Mouse (Mus musculus) bone marrow, adult 2 months (tissue): Measurements from ENCODE around the gene Tanc2. TPM values are rescaled to one million over a fixed set of nuclear protein-coding genes. Genes with fewer than 3 reads are reported as not detected.

Experiments
- H3K27ac ChIP-seq: fragments of 200-500 bp; 2 replicates; pipeline ENCODE4 v1.5.1; 2012; ENCODE audit warnings: low read depth, mild to moderate bottlenecking, control low read depth, inconsistent platforms, low read length; ENCODE audit not compliant: control insufficient read depth, poor library complexity, insufficient read depth
- H3K4me1 ChIP-seq: fragments of 200-500 bp; 2 replicates; pipeline ENCODE4 v1.6.1; 2011; ENCODE audit warnings: low read length; ENCODE audit not compliant: control insufficient read depth, insufficient read depth
- H3K4me3 ChIP-seq: fragments of 200-500 bp; replicated peaks from 2 replicates; pipeline ENCODE3; 2011; ENCODE audit warnings: mild to moderate bottlenecking, low read depth, low read length, control low read depth; ENCODE audit not compliant: control insufficient read depth
- CTCF ChIP-seq: fragments of 200-500 bp; IDR thresholded peaks from 2 replicates; pipeline ENCODE4 v1.5.1; 2011; ENCODE audit warnings: low read length, control low read depth; ENCODE audit not compliant: control insufficient read depth, insufficient read depth
- POLR2A ChIP-seq: fragments of 200-500 bp; IDR thresholded peaks from 2 replicates; pipeline ENCODE4 v1.6.1; 2011; ENCODE audit warnings: low read depth, mild to moderate bottlenecking, control low read depth, low read length, borderline replicate concordance; ENCODE audit not compliant: control insufficient read depth
- WGBS: fragments of 180-500 bp; shearing (Covaris S2); methylation state at CpG from one replicate; pipeline ENCODE4 v1.1.7; 2018; 5-methylcytosine and 5-hydroxymethylcytosine counted together
- polyA plus RNA-seq: library from polyadenylated mRNA; stranded (reverse); fragments of >200 nt; gene quantifications from 2 replicates; pipeline ENCODE4 v1.2.4, GENCODE M21; 2011; ENCODE audit warnings: low replicate concordance; ENCODE audit not compliant: missing spikeins, insufficient read depth, insufficient read length

Tanc2 gene
- polyA plus RNA-seq, 1 experiment, result 5.7 TPM

- no peak for TF ChIP-seq POLR2A
- no peak for TF ChIP-seq CTCF
- WGBS, result 80% methylated on average over 12 of the region's 12 CpGs
- Histone ChIP-seq H3K4me1 (no peaks in the 10 kb centered on the region), H3K4me3 (no peak within 1 kb of the TSS), H3K27ac (no peak within 1 kb of the TSS)
Measured at GRCm38 (mm10) chr11:105952911-105953386, 363.2 kb downstream of the Tanc2 start, which contains the start of gene Cyb561. Gene Cyb561, minus strand, starts transcription at chr11:105953336.

GRCm38 (mm10) chr11:105953402-105953801 lies 363.6 kb downstream of the Tanc2 start:
- H3K27ac ChIP-seq, result no peak overlapping the region

GRCm38 (mm10) chr11:105955815-105956430 lies 366.1 kb downstream of the Tanc2 start:
- no peak overlapping the region for H3K27ac ChIP-seq
- WGBS, result 88% methylated on average over 28 of the region's 28 CpGs
- H3K4me1 ChIP-seq, result no peaks in the 10 kb centered on the region
- no peak for TF ChIP-seq CTCF
- no peak for TF ChIP-seq POLR2A
- H3K4me3 ChIP-seq, result no peak overlapping the region

More at GRCm38 (mm10) chr11:105953402-105953801, 363.6 kb downstream of the Tanc2 start:
- Histone ChIP-seq H3K4me3 (no peak overlapping the region), H3K4me1 (no peaks in the 10 kb centered on the region)
- WGBS, result 72% methylated on average over 6 of the region's 6 CpGs
- TF ChIP-seq POLR2A, result no peak
- TF ChIP-seq CTCF, result no peak

- Histone ChIP-seq H3K4me1 (no peaks in the 10 kb centered on the region), H3K27ac (no peak overlapping the region), H3K4me3 (no peak overlapping the region)
- TF ChIP-seq POLR2A, result no peak
- TF ChIP-seq CTCF, result no peak
- 69% methylated on average over 6 of the region's 6 CpGs for whole genome bisulfite sequencing
Measured at GRCm38 (mm10) chr11:105957501-105957900, 367.7 kb downstream of the Tanc2 start.

- 38% methylated on average over 1 of the region's 1 CpGs for WGBS
- no peak overlapping the region for H3K27ac ChIP-seq
- no peak overlapping the region for H3K4me3 ChIP-seq
- H3K4me1 ChIP-seq, result no peaks in the 10 kb centered on the region
- TF ChIP-seq CTCF, result no peak
- no peak for TF ChIP-seq POLR2A
Measured at GRCm38 (mm10) chr11:105958566-105958965, 368.8 kb downstream of the Tanc2 start.

- Histone ChIP-seq H3K4me3 (no peak overlapping the region), H3K27ac (no peak overlapping the region), H3K4me1 (no peaks in the 10 kb centered on the region)
- WGBS, result 8% methylated on average over 17 of the region's 17 CpGs
- no peak for TF ChIP-seq CTCF
- no peak for TF ChIP-seq POLR2A
Measured at GRCm38 (mm10) chr11:105959355-105959754, 369.6 kb downstream of the Tanc2 start.

GRCm38 (mm10) chr11:105964691-105965090 lies 374.9 kb downstream of the Tanc2 start:
- Histone ChIP-seq H3K4me1 (no peaks in the 10 kb centered on the region), H3K4me3 (no peak overlapping the region), H3K27ac (no peak overlapping the region)
- 59% methylated on average over 5 of the region's 5 CpGs for WGBS
- no peak for TF ChIP-seq CTCF
- TF ChIP-seq POLR2A, result no peak

- TF ChIP-seq POLR2A (no peak), CTCF (no peak)
- WGBS, result 72% methylated on average over 4 of the region's 4 CpGs
Measured at GRCm38 (mm10) chr11:105966288-105966687, 376.5 kb downstream of the Tanc2 start.

More at GRCm38 (mm10) chr11:105966288-105966687, 376.5 kb downstream of the Tanc2 start:
- Histone ChIP-seq H3K4me3 (no peak overlapping the region), H3K4me1 (no peaks in the 10 kb centered on the region), H3K27ac (no peak overlapping the region)
